Mouse (Mus musculus): ENCODE data around the gene Muc1. TPM values are rescaled to one million over a fixed set of nuclear protein-coding genes. Genes with fewer than 3 reads are reported as not detected.

The Muc1 gene
- 7.2 TPM for polyA plus RNA-seq (2017; shearing (Covaris generic))

GRCm38 (mm10) chr3:89228836-89229235, at the start of gene Muc1:
TSS of gene Muc1 (plus strand) at chr3:89229057.

GRCm38 (mm10) chr3:89183058-89183958, 45.5 kb upstream of the Muc1 start, which contains the start of gene Fam189b:
TSS of gene Fam189b (plus strand) at chr3:89183143.

GRCm38 (mm10) chr3:89202253-89203141, 26.4 kb upstream of the Muc1 start, which contains the start of gene Gba:
TSS of gene Gba (plus strand) at chr3:89202928.

GRCm38 (mm10) chr3:89214681-89215411, 14.0 kb upstream of the Muc1 start, which contains the start of gene Thbs3:
TSS of gene Thbs3 (plus strand) at chr3:89215180.

DNA sequence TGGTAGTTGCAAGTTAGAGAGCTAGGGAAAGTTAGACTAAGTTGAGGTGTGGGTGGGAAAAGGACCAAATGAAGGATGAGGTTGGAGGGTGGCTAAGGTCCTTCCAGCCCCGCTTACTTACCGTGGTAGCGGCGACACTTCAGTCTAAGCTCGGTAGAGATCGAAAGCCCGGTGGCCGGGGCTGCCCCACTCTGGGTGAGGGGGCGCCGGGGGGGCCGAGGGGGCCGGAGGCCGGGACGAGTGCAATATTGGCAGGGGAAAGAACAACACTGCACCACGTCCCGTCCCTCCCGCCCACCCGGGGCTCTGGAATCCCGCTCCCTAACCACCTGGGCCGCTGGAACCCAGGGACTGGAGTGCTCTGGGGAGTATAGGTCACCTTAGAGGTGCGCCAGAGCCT, 2.0 kb upstream of the Muc1 start, which contains the start of gene Mtx1:
Mtx1 (minus strand) TSS at position 189 of the 400 bp plus-strand sequence.

GRCm38 (mm10) chr3:89245688-89246171, 16.9 kb downstream of the Muc1 start, which contains the start of gene Krtcap2:
TSS of gene Krtcap2 (plus strand) at chr3:89245966.

DNA sequence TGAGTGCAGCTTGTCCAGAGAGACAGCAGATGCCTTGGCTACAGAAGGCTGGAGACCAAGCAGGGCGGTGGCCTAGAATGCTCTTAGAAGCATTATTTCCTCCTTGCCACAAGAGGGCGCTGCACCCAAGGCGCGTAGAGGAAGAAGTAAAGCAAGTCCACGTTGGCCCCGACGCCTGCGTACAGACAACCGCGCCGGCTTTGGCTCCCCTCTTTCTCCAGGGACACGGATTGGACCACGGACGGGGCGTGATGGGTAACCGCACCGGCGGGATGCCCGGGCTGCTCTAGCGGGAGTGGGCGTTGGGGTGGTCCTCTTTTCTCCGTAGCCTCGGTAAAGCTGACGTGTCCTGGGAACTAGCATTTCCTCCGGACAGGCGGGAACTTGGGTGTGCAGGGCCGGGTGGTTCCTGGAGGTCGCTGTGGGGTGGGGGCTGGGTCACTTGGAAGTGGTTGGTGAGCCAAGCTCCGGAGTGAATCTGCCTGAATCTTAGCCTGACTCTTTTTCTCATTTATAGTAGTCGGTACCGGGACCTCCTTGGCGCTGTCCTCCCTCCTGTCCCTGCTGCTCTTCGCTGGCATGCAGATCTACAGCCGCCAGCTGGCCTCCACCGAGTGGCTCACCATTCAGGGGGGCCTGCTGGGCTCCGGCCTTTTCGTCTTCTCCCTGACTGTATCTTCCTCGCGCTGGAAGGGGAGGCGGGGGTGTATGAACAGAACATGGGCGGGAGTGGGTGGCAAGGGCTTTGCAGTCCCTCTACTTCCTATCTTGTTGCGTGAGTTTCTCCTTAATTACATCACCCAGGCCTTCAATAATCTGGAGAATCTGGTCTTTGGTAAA, 17.6 kb downstream of the Muc1 start, which contains the start of gene Trim46:
Trim46 (minus strand) TSS at position 49 of the 840 bp plus-strand sequence.

GRCm38 (mm10) chr3:89259076-89259475, 30.2 kb downstream of the Muc1 start, which contains the start of gene Dpm3:
TSS of gene Dpm3 (plus strand) at chr3:89259358.

DNA sequence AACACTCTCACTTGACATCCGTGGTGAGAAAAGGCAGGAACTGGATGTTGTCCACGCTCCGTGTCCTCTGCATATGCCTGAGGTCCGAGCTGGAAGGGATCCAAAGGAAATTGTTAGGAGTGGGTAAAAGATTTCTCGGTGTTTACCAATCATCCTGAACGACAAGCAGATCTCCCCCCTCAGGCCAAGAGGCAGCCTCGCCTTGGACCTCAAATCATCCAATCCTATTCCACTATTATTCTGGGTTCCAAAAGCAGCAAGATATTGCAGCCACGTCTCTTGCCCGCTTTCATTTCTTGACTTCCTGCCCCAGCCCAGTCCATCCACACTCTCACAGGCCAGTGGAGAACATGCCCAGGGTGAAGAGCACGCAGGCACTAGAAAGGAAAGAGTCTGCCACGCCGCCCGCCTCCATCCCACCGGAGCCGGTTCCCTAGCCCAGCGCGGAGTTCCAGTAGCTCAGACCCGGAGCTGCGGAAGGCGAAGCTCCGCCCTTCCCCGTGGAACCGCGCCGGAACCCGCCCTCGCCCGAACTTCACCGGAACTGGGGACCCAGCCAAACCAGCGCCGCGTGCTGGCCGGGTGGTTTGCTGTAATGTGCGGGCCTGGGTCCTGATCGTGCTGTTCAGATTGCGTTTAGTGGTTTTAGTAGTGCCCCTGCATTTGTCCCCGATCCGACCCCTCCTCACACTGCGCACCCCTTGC, 41.3 kb downstream of the Muc1 start, which contains the start of gene Slc50a1:
Slc50a1 (minus strand) TSS at position 520 of the 705 bp plus-strand sequence.

DNA sequence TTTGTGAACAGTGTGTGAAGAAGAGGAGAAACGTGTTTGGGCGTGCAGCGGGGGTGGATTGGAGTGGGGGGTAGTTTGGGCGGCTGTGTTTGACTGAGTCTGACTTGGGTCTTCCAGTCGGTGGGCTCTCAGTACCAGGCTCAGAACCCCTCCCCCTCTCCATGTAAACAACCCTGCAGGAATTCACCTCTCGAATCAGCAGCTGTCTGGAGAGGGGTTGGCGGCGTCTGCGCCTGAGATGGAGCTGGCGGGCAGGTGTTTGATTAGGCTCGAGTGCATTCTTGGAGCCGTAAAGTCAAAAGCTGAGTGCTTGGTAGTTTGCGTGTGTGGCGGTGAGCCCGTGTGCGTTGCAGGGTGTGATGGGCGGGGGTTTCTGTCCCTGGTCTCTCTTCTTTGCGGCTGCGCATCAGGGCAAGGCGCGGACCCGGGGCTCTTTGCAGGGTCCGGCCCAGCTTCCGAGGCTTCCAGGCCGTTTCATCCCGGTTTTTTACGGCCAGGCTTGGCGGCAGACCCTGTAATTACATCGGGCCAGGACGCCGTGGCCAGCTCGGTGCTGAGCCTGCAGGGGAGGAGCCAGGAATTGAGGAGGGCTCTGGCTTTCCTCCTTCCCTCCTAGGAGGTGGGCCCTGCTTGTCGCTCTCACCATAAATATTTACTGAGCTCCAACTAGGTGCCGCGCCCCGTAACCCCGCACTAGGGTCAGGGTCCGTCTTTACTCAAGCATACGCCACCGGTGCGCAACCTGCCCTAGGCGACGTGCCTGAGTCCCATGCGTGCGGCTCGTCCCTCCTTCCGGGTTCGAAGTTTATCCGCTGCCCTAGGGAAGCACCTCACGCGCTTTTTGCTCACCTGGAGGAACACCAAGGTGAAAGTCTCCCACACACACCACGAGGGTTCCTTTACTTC, 52.0 kb downstream of the Muc1 start, which contains the start of gene Efna1:
Efna1 (minus strand) TSS at position 537 of the 906 bp plus-strand sequence.

Other genes with a start within 250 kb of the Muc1 start
- 76.8 TPM for gene Rusc1, start 135.7 kb upstream of the Muc1 start, polyA plus RNA-seq (2017; shearing (Covaris generic))
- not detected for gene Gm43738, start 128.0 kb upstream of the Muc1 start, polyA plus RNA-seq (2017; shearing (Covaris generic))
- 61.8 TPM for gene Fdps, start 127.1 kb upstream of the Muc1 start, polyA plus RNA-seq (2017; shearing (Covaris generic))
- not detected for gene Pklr, start 92.9 kb upstream of the Muc1 start, polyA plus RNA-seq (2017; shearing (Covaris generic))
- gene Hcn3, start 68.9 kb upstream of the Muc1 start, polyA plus RNA-seq (2017; shearing (Covaris generic)) = 1.9 TPM
- 86.6 TPM for gene Clk2, start 64.3 kb upstream of the Muc1 start, polyA plus RNA-seq (2017; shearing (Covaris generic))
- 232 TPM for gene Scamp3, start 51.6 kb upstream of the Muc1 start, polyA plus RNA-seq (2017; shearing (Covaris generic))
- 94.4 TPM for gene Fam189b, start 45.9 kb upstream of the Muc1 start, polyA plus RNA-seq (2017; shearing (Covaris generic))
- gene Gba, start 26.1 kb upstream of the Muc1 start, polyA plus RNA-seq (2017; shearing (Covaris generic)) = 79.2 TPM
- gene Thbs3, start 13.9 kb upstream of the Muc1 start, polyA plus RNA-seq (2017; shearing (Covaris generic)) = 1.6 TPM
- 87.7 TPM for gene Mtx1, start 2.0 kb upstream of the Muc1 start, polyA plus RNA-seq (2017; shearing (Covaris generic))
- 192 TPM for gene Krtcap2, start 16.9 kb downstream of the Muc1 start, polyA plus RNA-seq (2017; shearing (Covaris generic))
- gene Trim46, start 17.3 kb downstream of the Muc1 start, polyA plus RNA-seq (2017; shearing (Covaris generic)) = 2.7 TPM
- 74.3 TPM for gene Dpm3, start 30.3 kb downstream of the Muc1 start, polyA plus RNA-seq (2017; shearing (Covaris generic))
- 132 TPM for gene Slc50a1, start 41.5 kb downstream of the Muc1 start, polyA plus RNA-seq (2017; shearing (Covaris generic))
- 0.26 TPM for gene Efna1, start 52.1 kb downstream of the Muc1 start, polyA plus RNA-seq (2017; shearing (Covaris generic))
- not detected for gene Efna3, start 93.9 kb downstream of the Muc1 start, polyA plus RNA-seq (2017; shearing (Covaris generic))
- not detected for gene Efna4, start 109.0 kb downstream of the Muc1 start, polyA plus RNA-seq (2017; shearing (Covaris generic))
- 21.7 TPM for gene Adam15, start 120.9 kb downstream of the Muc1 start, polyA plus RNA-seq (2017; shearing (Covaris generic))
- not detected for gene Dcst2, start 132.9 kb downstream of the Muc1 start, polyA plus RNA-seq (2017; shearing (Covaris generic))
- gene Dcst1, start 136.2 kb downstream of the Muc1 start, polyA plus RNA-seq (2017; shearing (Covaris generic)) = 0.37 TPM
- 17.3 TPM for gene Zbtb7b, start 165.7 kb downstream of the Muc1 start, polyA plus RNA-seq (2017; shearing (Covaris generic))
- gene Lenep, start 173.7 kb downstream of the Muc1 start, polyA plus RNA-seq (2017; shearing (Covaris generic)) = not detected
- gene Flad1, start 182.8 kb downstream of the Muc1 start, polyA plus RNA-seq (2017; shearing (Covaris generic)) = 27.4 TPM
- 10.5 TPM for gene Cks1b, start 189.3 kb downstream of the Muc1 start, polyA plus RNA-seq (2017; shearing (Covaris generic))
- gene Shc1, start 189.4 kb downstream of the Muc1 start, polyA plus RNA-seq (2017; shearing (Covaris generic)) = 69.1 TPM
- 37.8 TPM for gene Pygo2, start 201.2 kb downstream of the Muc1 start, polyA plus RNA-seq (2017; shearing (Covaris generic))
- 100 TPM for gene Pbxip1, start 207.6 kb downstream of the Muc1 start, polyA plus RNA-seq (2017; shearing (Covaris generic))
- 14.1 TPM for gene Pmvk, start 225.5 kb downstream of the Muc1 start, polyA plus RNA-seq (2017; shearing (Covaris generic))